Mouse (Mus musculus) liver, postnatal 0 days (tissue): ENCODE measurements at regions not wholly inside any gene's neighbourhood (a gene's known extent, or its start where the extent isn't known, plus 50 kb on each side); places are given as distances from the start of the nearest gene placed in this dataset.

Experiments
- CTCF ChIP-seq: sonication (generic); IDR thresholded peaks from 2 replicates; pipeline ENCODE4 v1.5.1; 2016; ENCODE audit warnings: antibody characterized with exemption, low read depth
- EP300 ChIP-seq: IDR thresholded peaks from 2 replicates; pipeline ENCODE4 v1.6.1; 2016; ENCODE audit warnings: antibody characterized with exemption, low read depth, mild to moderate bottlenecking

DNA sequence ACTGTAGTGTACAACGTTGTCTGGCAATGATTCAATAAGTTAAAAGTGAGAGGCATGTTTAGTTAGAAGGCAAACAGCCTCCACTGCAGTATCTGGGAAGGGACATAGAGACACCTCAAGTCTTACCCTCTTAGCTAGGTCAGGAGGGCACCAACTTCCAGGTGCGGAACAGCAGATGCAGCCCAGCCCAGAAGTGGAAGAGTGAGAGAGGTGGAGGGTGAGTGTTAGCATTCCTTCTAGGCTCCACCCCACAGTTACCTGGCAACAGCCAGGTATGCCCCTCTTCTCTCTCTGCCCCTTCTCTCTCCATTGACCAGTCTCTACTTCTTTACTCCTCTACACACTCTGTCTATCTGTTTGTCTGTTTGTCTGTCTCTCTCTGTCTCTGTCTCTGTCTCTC is 80.1 kb downstream of the Irx2 start:
- TF ChIP-seq EP300 (no peak), CTCF (no peak)
